Mouse (Mus musculus): ENCODE measurements around the gene Gtf2f2. TPM values are rescaled to one million over a fixed set of nuclear protein-coding genes. Genes with fewer than 3 reads are reported as not detected.
A peak's percentile ranks its signal among the peaks of the same experiment; 100 is the strongest.

The Gtf2f2 gene
- polyA plus RNA-seq, 1 experiment from 2014 or later: 29.8 TPM

GRCm38 (mm10) chr14:75985112-75985511, 25.6 kb downstream of the Gtf2f2 start:
- no peak overlapping the region for H3K4me2 ChIP-seq (ENCODE audit: low read depth, low read length)
- H3K36me3 ChIP-seq (ENCODE audit: control insufficient read depth, insufficient read depth, low read length): no peaks in the 10 kb centered on the region
- ATAC-seq (ENCODE audit: low read depth) (0 out of 2 replicates have a peak, but pooled peaks have one; percentile 22), DNase-seq (ENCODE audit: low spot score) (peak; percentile 65)
- no peak overlapping the region for H3K9ac ChIP-seq (ENCODE audit: low read depth, low read length)
- no peaks in the 10 kb centered on the region for H3K27me3 ChIP-seq (replicated peaks; ENCODE audit: control insufficient read depth, insufficient read depth, low read length)
- peaks cover 10% of the 10 kb centered on the region; the same call in 1 of the 2 replicates for H3K4me1 ChIP-seq (ENCODE audit: control insufficient read depth, insufficient read depth, low read length)
- H3K9me3 ChIP-seq (ENCODE audit: control insufficient read depth, low read length): no peaks in the 10 kb centered on the region
- no peak overlapping the region for H3K4me3 ChIP-seq (ENCODE audit: low read depth, low read length)
- WGBS: 47% methylated on average over 4 of the region's 4 CpGs
- peak overlapping the region; percentile 52; the same call in 1 of the 2 replicates for H3K27ac ChIP-seq (replicated peaks; ENCODE audit: low read depth, low read length)

- H3K27ac ChIP-seq (replicated peaks; ENCODE audit: low read depth, low read length): no peak overlapping the region
- H3K4me1 ChIP-seq (ENCODE audit: control insufficient read depth, insufficient read depth, low read length): peaks cover 10% of the 10 kb centered on the region; the same call in 1 of the 2 replicates
- ATAC-seq (ENCODE audit: low read depth): no peak
- H3K27me3 ChIP-seq (replicated peaks; ENCODE audit: control insufficient read depth, insufficient read depth, low read length): no peaks in the 10 kb centered on the region
- no peak for DNase-seq (ENCODE audit: low spot score)
- no peak overlapping the region for H3K9ac ChIP-seq (ENCODE audit: low read depth, low read length)
- 69% methylated on average over 2 of the region's 2 CpGs for WGBS
- no peaks in the 10 kb centered on the region for H3K9me3 ChIP-seq (ENCODE audit: control insufficient read depth, low read length)
- H3K36me3 ChIP-seq (ENCODE audit: control insufficient read depth, insufficient read depth, low read length): no peaks in the 10 kb centered on the region
- H3K4me3 ChIP-seq (ENCODE audit: low read depth, low read length): no peak overlapping the region
- H3K4me2 ChIP-seq (ENCODE audit: low read depth, low read length): no peak overlapping the region
Observed at GRCm38 (mm10) chr14:75983891-75984290, 26.8 kb downstream of the Gtf2f2 start.

DNA sequence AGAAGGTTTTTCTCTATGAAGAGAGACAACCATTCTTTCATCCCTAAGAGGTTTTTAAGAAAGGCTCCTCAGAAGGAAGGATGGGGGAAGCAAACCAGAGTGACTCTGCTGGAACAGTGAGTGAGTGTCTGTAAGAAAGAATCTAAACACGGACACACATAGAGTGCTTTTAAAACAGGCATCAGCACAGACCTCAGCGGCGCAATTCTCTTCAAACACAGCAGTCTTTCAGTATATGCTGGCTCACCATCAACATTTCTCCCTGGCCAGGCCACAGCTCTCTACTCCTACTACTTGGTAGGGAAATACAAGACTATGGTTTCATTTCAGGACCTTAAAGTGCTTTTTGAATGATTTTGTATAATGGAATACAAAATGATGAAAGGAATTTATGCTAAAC, 29.4 kb downstream of the Gtf2f2 start:
- Histone ChIP-seq H3K27ac (replicated peaks; ENCODE audit: low read depth, low read length) (peak overlapping the region; percentile 59; the same call in 1 of the 2 replicates), H3K4me3 (ENCODE audit: low read depth, low read length) (no peak overlapping the region), H3K4me1 (ENCODE audit: control insufficient read depth, insufficient read depth, low read length) (peaks cover 7% of the 10 kb centered on the region; the same call in 1 of the 2 replicates), H3K4me2 (ENCODE audit: low read depth, low read length) (no peak overlapping the region), H3K27me3 (replicated peaks; ENCODE audit: control insufficient read depth, insufficient read depth, low read length) (no peaks in the 10 kb centered on the region), H3K9me3 (ENCODE audit: control insufficient read depth, low read length) (no peaks in the 10 kb centered on the region), H3K36me3 (ENCODE audit: control insufficient read depth, insufficient read depth, low read length) (no peaks in the 10 kb centered on the region), H3K9ac (ENCODE audit: low read depth, low read length) (no peak overlapping the region)
- WGBS: 79% methylated on average over 3 of the region's 3 CpGs
- peak; percentile 31 for DNase-seq (ENCODE audit: low spot score)
- no peak for ATAC-seq (ENCODE audit: low read depth)

GRCm38 (mm10) chr14:75976107-75976506, 34.6 kb downstream of the Gtf2f2 start:
- 51% methylated on average over 3 of the region's 3 CpGs for WGBS
- H3K27ac ChIP-seq (replicated peaks; ENCODE audit: low read depth, low read length): no peak overlapping the region
- H3K9ac ChIP-seq (ENCODE audit: low read depth, low read length): no peak overlapping the region
- DNase-seq (ENCODE audit: low spot score) (no peak), ATAC-seq (ENCODE audit: low read depth) (no peak)
- H3K36me3 ChIP-seq (ENCODE audit: control insufficient read depth, insufficient read depth, low read length): no peaks in the 10 kb centered on the region
- no peak overlapping the region for H3K4me3 ChIP-seq (ENCODE audit: low read depth, low read length)
- H3K4me2 ChIP-seq (ENCODE audit: low read depth, low read length): no peak overlapping the region
- H3K4me1 ChIP-seq (ENCODE audit: control insufficient read depth, insufficient read depth, low read length): peaks cover 6% of the 10 kb centered on the region
- no peaks in the 10 kb centered on the region for H3K27me3 ChIP-seq (replicated peaks; ENCODE audit: control insufficient read depth, insufficient read depth, low read length)
- no peaks in the 10 kb centered on the region for H3K9me3 ChIP-seq (ENCODE audit: control insufficient read depth, low read length)

- no peak for DNase-seq (ENCODE audit: low spot score)
Observed at GRCm38 (mm10) chr14:75967291-75967690, 43.4 kb downstream of the Gtf2f2 start.

GRCm38 (mm10) chr14:75964433-75964832, 46.2 kb downstream of the Gtf2f2 start:
- Histone ChIP-seq H3K9ac (ENCODE audit: low read depth, low read length) (no peak overlapping the region), H3K4me1 (ENCODE audit: control insufficient read depth, insufficient read depth, low read length) (peaks cover 8% of the 10 kb centered on the region; the same call in 1 of the 2 replicates), H3K27me3 (replicated peaks; ENCODE audit: control insufficient read depth, insufficient read depth, low read length) (no peaks in the 10 kb centered on the region), H3K4me3 (ENCODE audit: low read depth, low read length) (no peak overlapping the region), H3K4me2 (ENCODE audit: low read depth, low read length) (no peak overlapping the region), H3K9me3 (ENCODE audit: control insufficient read depth, low read length) (no peaks in the 10 kb centered on the region), H3K36me3 (ENCODE audit: control insufficient read depth, insufficient read depth, low read length) (no peaks in the 10 kb centered on the region), H3K27ac (replicated peaks; ENCODE audit: low read depth, low read length) (no peak overlapping the region)
- ATAC-seq (ENCODE audit: low read depth) (no peak), DNase-seq (ENCODE audit: low spot score) (no peak)
- 91% methylated on average over 1 of the region's 1 CpGs for WGBS

More at GRCm38 (mm10) chr14:75967291-75967690, 43.4 kb downstream of the Gtf2f2 start:
- Histone ChIP-seq H3K36me3 (ENCODE audit: control insufficient read depth, insufficient read depth, low read length) (no peaks in the 10 kb centered on the region), H3K9me3 (ENCODE audit: control insufficient read depth, low read length) (no peaks in the 10 kb centered on the region), H3K4me3 (ENCODE audit: low read depth, low read length) (no peak overlapping the region), H3K27ac (replicated peaks; ENCODE audit: low read depth, low read length) (no peak overlapping the region), H3K27me3 (replicated peaks; ENCODE audit: control insufficient read depth, insufficient read depth, low read length) (no peaks in the 10 kb centered on the region), H3K9ac (ENCODE audit: low read depth, low read length) (no peak overlapping the region), H3K4me1 (ENCODE audit: control insufficient read depth, insufficient read depth, low read length) (peaks cover 15% of the 10 kb centered on the region; the same call in 1 of the 2 replicates), H3K4me2 (ENCODE audit: low read depth, low read length) (no peak overlapping the region)
- 74% methylated on average over 5 of the region's 5 CpGs for WGBS
- no peak for ATAC-seq (ENCODE audit: low read depth)

DNA sequence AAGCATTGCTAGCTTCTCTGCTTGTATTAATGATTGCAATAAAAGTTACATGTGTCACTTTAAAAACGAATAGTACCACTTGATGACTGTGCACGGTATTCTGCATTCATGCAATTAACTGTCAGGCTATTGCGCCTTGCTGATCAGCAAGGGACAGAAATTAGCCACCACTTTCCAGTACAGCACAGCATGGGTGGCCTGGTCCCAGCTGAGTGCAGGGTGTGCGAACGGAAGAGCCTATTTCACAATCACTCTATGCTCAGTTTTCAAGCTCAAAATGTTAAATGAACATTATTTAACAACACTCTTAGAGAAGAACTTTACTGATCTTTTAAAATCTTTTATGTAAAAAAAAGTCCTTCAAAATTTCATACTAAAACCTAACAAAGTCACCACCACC, 46.7 kb downstream of the Gtf2f2 start:
- H3K9me3 ChIP-seq (ENCODE audit: control insufficient read depth, low read length): no peaks in the 10 kb centered on the region
- H3K4me2 ChIP-seq (ENCODE audit: low read depth, low read length): no peak overlapping the region
- H3K9ac ChIP-seq (ENCODE audit: low read depth, low read length): no peak overlapping the region
- H3K4me3 ChIP-seq (ENCODE audit: low read depth, low read length): no peak overlapping the region; the same call in 1 of the 2 replicates
- DNase-seq (ENCODE audit: low spot score) (no peak), ATAC-seq (ENCODE audit: low read depth) (no peak)
- H3K27ac ChIP-seq (replicated peaks; ENCODE audit: low read depth, low read length): no peak overlapping the region
- no peaks in the 10 kb centered on the region for H3K36me3 ChIP-seq (ENCODE audit: control insufficient read depth, insufficient read depth, low read length)
- H3K4me1 ChIP-seq (ENCODE audit: control insufficient read depth, insufficient read depth, low read length): peaks cover 8% of the 10 kb centered on the region; the same call in 1 of the 2 replicates
- 69% methylated on average over 5 of the region's 5 CpGs for WGBS
- H3K27me3 ChIP-seq (replicated peaks; ENCODE audit: control insufficient read depth, insufficient read depth, low read length): no peaks in the 10 kb centered on the region

DNA sequence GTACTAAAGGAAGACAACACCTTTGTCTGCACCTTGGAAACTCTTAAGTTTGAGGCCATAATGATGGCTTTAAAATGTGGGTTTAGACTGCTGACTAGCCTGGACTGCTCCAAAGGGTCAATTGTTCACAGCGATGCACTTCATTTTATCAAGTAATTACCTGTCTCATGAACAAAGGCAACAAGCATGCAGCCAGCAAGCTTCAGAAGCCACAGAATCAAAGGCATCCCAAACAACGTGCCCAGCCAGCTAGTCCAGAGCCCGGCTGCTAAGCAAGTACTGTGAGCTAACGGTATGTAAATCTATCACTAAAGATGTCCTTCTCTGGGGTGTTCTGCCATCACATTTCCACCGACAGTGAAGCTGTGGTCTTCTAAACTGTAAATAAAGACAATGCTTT, 47.5 kb downstream of the Gtf2f2 start:
- 54% methylated on average over 5 of the region's 5 CpGs for WGBS
- Histone ChIP-seq H3K27ac (replicated peaks; ENCODE audit: low read depth, low read length) (no peak overlapping the region), H3K36me3 (ENCODE audit: control insufficient read depth, insufficient read depth, low read length) (no peaks in the 10 kb centered on the region), H3K4me2 (ENCODE audit: low read depth, low read length) (0 out of 2 replicates have a peak overlapping the region, but pooled peaks have one; percentile 29), H3K9me3 (ENCODE audit: control insufficient read depth, low read length) (no peaks in the 10 kb centered on the region), H3K9ac (ENCODE audit: low read depth, low read length) (no peak overlapping the region), H3K4me3 (ENCODE audit: low read depth, low read length) (no peak overlapping the region), H3K4me1 (ENCODE audit: control insufficient read depth, insufficient read depth, low read length) (peaks cover 8% of the 10 kb centered on the region; the same call in 1 of the 2 replicates), H3K27me3 (replicated peaks; ENCODE audit: control insufficient read depth, insufficient read depth, low read length) (no peaks in the 10 kb centered on the region)
- ATAC-seq (ENCODE audit: low read depth): no peak
- no peak for DNase-seq (ENCODE audit: low spot score)

DNA sequence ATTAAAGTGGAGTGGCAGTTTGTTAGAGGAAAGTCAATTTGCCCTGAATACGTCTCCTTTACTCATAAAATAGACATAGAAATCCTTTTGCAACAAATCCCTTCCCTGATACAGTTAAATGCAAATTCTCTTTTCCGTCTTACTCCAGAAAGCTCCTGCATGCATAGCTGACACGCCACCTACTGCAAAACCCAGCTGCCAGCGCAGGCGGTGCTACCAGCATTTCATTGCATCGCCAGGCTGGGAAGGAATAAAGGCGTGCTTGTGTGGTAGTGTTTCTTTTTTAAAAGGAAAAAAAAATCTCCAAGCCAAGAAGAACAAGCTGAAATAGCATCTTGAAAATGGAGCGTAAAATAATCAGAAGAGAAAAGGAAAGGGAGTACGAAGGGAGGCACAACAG, 48.4 kb downstream of the Gtf2f2 start:
- H3K4me1 ChIP-seq (ENCODE audit: control insufficient read depth, insufficient read depth, low read length): peaks cover 8% of the 10 kb centered on the region; the same call in 1 of the 2 replicates
- no peaks in the 10 kb centered on the region for H3K27me3 ChIP-seq (replicated peaks; ENCODE audit: control insufficient read depth, insufficient read depth, low read length)
- ATAC-seq (ENCODE audit: low read depth) (no peak), DNase-seq (ENCODE audit: low spot score) (peak; percentile 36)
- H3K9me3 ChIP-seq (ENCODE audit: control insufficient read depth, low read length): no peaks in the 10 kb centered on the region
- peak overlapping the region; percentile 29 for H3K4me2 ChIP-seq (ENCODE audit: low read depth, low read length)
- H3K36me3 ChIP-seq (ENCODE audit: control insufficient read depth, insufficient read depth, low read length): no peaks in the 10 kb centered on the region
- WGBS: 64% methylated on average over 9 of the region's 9 CpGs
- no peak overlapping the region for H3K27ac ChIP-seq (replicated peaks; ENCODE audit: low read depth, low read length)
- peak overlapping the region; percentile 10; the same call in 1 of the 2 replicates for H3K4me3 ChIP-seq (ENCODE audit: low read depth, low read length)
- no peak overlapping the region for H3K9ac ChIP-seq (ENCODE audit: low read depth, low read length)

Data from embryonic facial prominence, embryonic 14.5 days (tissue).